Mouse (Mus musculus) CH12.LX (cell line): ENCODE measurements around the gene Col5a1.

Experiments
- CTCF ChIP-seq, 2 experiments: IDR thresholded peaks in 1 of 2; conservative IDR thresholded peaks in 1 of 2; 2 replicates each; pipeline ENCODE4 v1.5.1; 2011 to 2012; ENCODE audit warnings: low read depth in 2 of 2, low read length in 2 of 2, improper control_type of control experiment in 1 of 2, inconsistent platforms in 1 of 2, mild to moderate bottlenecking in 1 of 2, moderate library complexity in 1 of 2
- ELF1 ChIP-seq: IDR thresholded peaks from 2 replicates; pipeline ENCODE4 v1.6.1; 2014; ENCODE audit warnings: low read depth, mild to moderate bottlenecking, inconsistent platforms, low read length, improper control_type of control experiment
- EP300 ChIP-seq: IDR thresholded peaks from 2 replicates; pipeline ENCODE4 v1.6.1; 2011; ENCODE audit warnings: low read length, improper control_type of control experiment
- ETS1 ChIP-seq: conservative IDR thresholded peaks from 2 replicates; pipeline ENCODE4 v1.6.1; 2012; ENCODE audit warnings: low read depth, mild to moderate bottlenecking, inconsistent platforms, low read length, improper control_type of control experiment, moderate library complexity
- MAZ ChIP-seq: IDR thresholded peaks from 2 replicates; pipeline ENCODE4 v1.6.1; 2012; ENCODE audit warnings: low read depth, mild to moderate bottlenecking, inconsistent platforms, low read length, improper control_type of control experiment, moderate library complexity
- MEF2A ChIP-seq: IDR thresholded peaks from 2 replicates; pipeline ENCODE4 v1.6.1; 2014; ENCODE audit warnings: low read depth, mild to moderate bottlenecking, inconsistent platforms, low read length, improper control_type of control experiment, borderline replicate concordance
- NRF1 ChIP-seq: IDR thresholded peaks from 2 replicates; pipeline ENCODE4 v1.6.1; 2014; ENCODE audit warnings: low read depth, mild to moderate bottlenecking, inconsistent platforms, low read length, improper control_type of control experiment, moderate library complexity
- POLR2A ChIP-seq: IDR thresholded peaks from 2 replicates; pipeline ENCODE4 v1.6.1; 2011; ENCODE audit warnings: low read depth, mild to moderate bottlenecking, improper control_type of control experiment, low read length
- SMC3 ChIP-seq: IDR thresholded peaks from 2 replicates; pipeline ENCODE4 v1.6.1; 2011; ENCODE audit warnings: low read depth, low read length, improper control_type of control experiment
- USF1 ChIP-seq: IDR thresholded peaks from 2 replicates; pipeline ENCODE4 v1.6.1; 2014; ENCODE audit warnings: low read depth, mild to moderate bottlenecking, inconsistent platforms, low read length, improper control_type of control experiment
- ZC3H11A ChIP-seq: IDR thresholded peaks from 2 replicates; pipeline ENCODE4 v1.6.1; 2012; ENCODE audit warnings: low read depth, mild to moderate bottlenecking, inconsistent platforms, low read length, improper control_type of control experiment
- ZKSCAN1 ChIP-seq: IDR thresholded peaks from 2 replicates; pipeline ENCODE4 v1.6.1; 2012; ENCODE audit warnings: low read depth, inconsistent platforms, low read length, improper control_type of control experiment, borderline replicate concordance
- ZMIZ1 ChIP-seq: IDR thresholded peaks from 2 replicates; pipeline ENCODE4 v1.6.1; 2012; ENCODE audit warnings: low read depth, mild to moderate bottlenecking, inconsistent platforms, low read length, improper control_type of control experiment

DNA sequence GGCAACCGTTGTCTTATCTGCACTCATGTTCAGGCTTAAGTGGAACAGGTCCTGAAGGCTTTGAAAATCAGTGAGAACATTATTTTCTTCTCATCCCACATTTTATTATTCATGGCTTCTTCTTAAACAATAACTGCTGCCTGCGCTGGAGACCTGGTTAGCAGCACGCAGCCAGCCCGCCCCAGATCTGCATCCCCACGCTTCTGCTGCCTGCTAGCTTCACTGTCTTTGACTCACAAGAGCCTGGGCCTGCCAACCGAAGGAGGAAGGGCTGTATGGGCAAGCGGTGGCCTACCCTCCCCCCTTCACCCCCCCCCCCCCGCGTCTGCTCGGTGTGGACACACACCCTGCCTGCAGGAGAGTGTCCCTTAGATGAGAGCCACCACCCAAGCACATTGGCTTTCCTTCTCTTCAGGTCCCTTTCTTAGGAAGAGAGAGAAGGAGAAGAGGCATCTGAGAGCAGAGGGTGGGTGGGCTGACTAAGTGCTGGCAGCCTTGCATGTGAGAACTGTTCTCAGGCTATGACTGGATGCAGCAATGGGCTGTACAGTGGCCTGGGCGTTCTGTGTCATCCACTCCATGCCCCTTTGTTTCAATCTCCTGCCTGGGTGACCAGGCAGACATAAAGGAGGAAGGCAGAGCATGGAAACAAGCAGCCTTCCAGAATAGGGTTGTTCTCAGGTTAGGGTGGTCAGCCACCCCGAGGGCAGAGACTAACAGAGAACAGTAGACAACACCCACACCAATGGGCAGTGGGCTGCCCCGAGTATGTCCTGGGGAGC is 104.4 kb downstream of the Col5a1 start:
- TF ChIP-seq ZKSCAN1 (no peak), CTCF (conservative IDR thresholded peaks at IDR 0.05 in 1 of 2, IDR thresholded peaks at IDR 0.05 in 1 of 2; ENCODE audit: low read depth in 2 of 2, low read length in 2 of 2) (no peak), NRF1 (no peak), ELF1 (no peak), SMC3 (no peak), MAZ (no peak), USF1 (no peak), ZC3H11A (no peak), EP300 (no peak), ETS1 (no peak), ZMIZ1 (no peak), MEF2A (no peak), POLR2A (no peak)
